Mouse (Mus musculus) MEL (cell line): ENCODE data around the gene Shisa4. TPM values are rescaled to one million over a fixed set of nuclear protein-coding genes. Genes with fewer than 3 reads are reported as not detected.
"Not testable (repeated sequence)": the region's sequence is repeated elsewhere in the genome, so short reads cannot be mapped to it uniquely, and the experiment has no call there.

ENCODE experiments used
- DNase-seq: peaks from one replicate; pipeline ENCODE4 v3.0.0; 2011; ENCODE audit warnings: low read depth, low spot score
- H3K27ac ChIP-seq: 2 replicates; pipeline ENCODE4 v1.5.1; 2012; ENCODE audit warnings: low read depth, mild to moderate bottlenecking, control low read depth, low read length, moderate library complexity; ENCODE audit not compliant: control insufficient read depth
- H3K27me3 ChIP-seq, 2 experiments: fragments of 150-350 bp in 1 of 2; sonication (generic) in 1 of 2; 2 replicates each; pipeline ENCODE4 v1.6.1; 2012; ENCODE audit warnings: low read length in 2 of 2, mild to moderate bottlenecking in 2 of 2, improper control_type of control experiment in 1 of 2, moderate library complexity in 1 of 2; ENCODE audit not compliant: insufficient read depth in 2 of 2, control insufficient read depth in 1 of 2
- H3K36me3 ChIP-seq, 2 experiments: 2 replicates each; pipeline ENCODE4 v1.6.1; 2012 to 2014; ENCODE audit warnings: low read length in 2 of 2, improper control_type of control experiment in 1 of 2, inconsistent platforms in 1 of 2, mild to moderate bottlenecking in 1 of 2; ENCODE audit not compliant: insufficient read depth in 2 of 2, control insufficient read depth in 1 of 2
- H3K4me1 ChIP-seq, 2 experiments: fragments of 150-350 bp in 1 of 2; sonication (generic) in 1 of 2; 2 replicates each; pipeline ENCODE4 v1.6.1; 2012; ENCODE audit warnings: low read length in 2 of 2, improper control_type of control experiment in 1 of 2, mild to moderate bottlenecking in 1 of 2; ENCODE audit not compliant: insufficient read depth in 2 of 2, control insufficient read depth in 1 of 2
- H3K4me3 ChIP-seq, 2 experiments: fragments of 150-350 bp in 1 of 2; sonication (generic) in 1 of 2; 2 replicates each; pipeline ENCODE4 v1.5.1; 2012; ENCODE audit warnings: low read depth in 2 of 2, low read length in 2 of 2, mild to moderate bottlenecking in 2 of 2, moderate library complexity in 2 of 2, control low read depth in 1 of 2, improper control_type of control experiment in 1 of 2; ENCODE audit not compliant: control insufficient read depth in 1 of 2, insufficient read depth in 1 of 2
- H3K79me2 ChIP-seq: 2 replicates; pipeline ENCODE4 v1.6.1; 2012; ENCODE audit warnings: mild to moderate bottlenecking, low read length, moderate library complexity; ENCODE audit not compliant: control insufficient read depth, poor library complexity, insufficient read depth
- H3K9ac ChIP-seq: 2 replicates; pipeline ENCODE4 v1.6.1; 2012; ENCODE audit warnings: low read depth, mild to moderate bottlenecking, control low read depth, low read length, moderate library complexity; ENCODE audit not compliant: control insufficient read depth, poor library complexity, severe bottlenecking
- H3K9me3 ChIP-seq: fragments of 150-350 bp; sonication (generic); replicated peaks from 2 replicates; pipeline ENCODE4 v1.6.1; 2012; ENCODE audit warnings: mild to moderate bottlenecking, low read length, improper control_type of control experiment, moderate library complexity; ENCODE audit not compliant: insufficient read depth
- CTCF ChIP-seq, 3 experiments: IDR thresholded peaks in 2 of 3; conservative IDR thresholded peaks in 1 of 3; 2 replicates each; pipeline ENCODE4 v1.5.1; 2011 to 2012; ENCODE audit warnings: low read length in 3 of 3, low read depth in 2 of 3, mild to moderate bottlenecking in 2 of 3, improper control_type of control experiment in 1 of 3, inconsistent platforms in 1 of 3, mixed read lengths in 1 of 3, moderate library complexity in 1 of 3; ENCODE audit not compliant: control insufficient read depth in 1 of 3, insufficient read depth in 1 of 3, poor library complexity in 1 of 3, severe bottlenecking in 1 of 3
- ELF1 ChIP-seq: IDR thresholded peaks from 2 replicates; pipeline ENCODE4 v1.6.1; 2014; ENCODE audit warnings: low read depth, mild to moderate bottlenecking, inconsistent platforms, low read length, improper control_type of control experiment, moderate library complexity
- MAX ChIP-seq: IDR thresholded peaks from 2 replicates; pipeline ENCODE4 v1.6.1; 2011; ENCODE audit warnings: low read length, improper control_type of control experiment
- MAZ ChIP-seq: IDR thresholded peaks from 2 replicates; pipeline ENCODE4 v1.6.1; 2012; ENCODE audit warnings: low read depth, mild to moderate bottlenecking, inconsistent platforms, low read length, improper control_type of control experiment
- POLR2A ChIP-seq, 2 experiments: IDR thresholded peaks; 2 replicates each; pipeline ENCODE4 v1.6.1; 2011 to 2012; ENCODE audit warnings: low read length in 2 of 2, mild to moderate bottlenecking in 2 of 2, control low read depth in 1 of 2, improper control_type of control experiment in 1 of 2, low read depth in 1 of 2, moderate library complexity in 1 of 2; ENCODE audit not compliant: control insufficient read depth in 1 of 2, insufficient read depth in 1 of 2, poor library complexity in 1 of 2
- POLR2AphosphoS2 ChIP-seq: IDR thresholded peaks from 2 replicates; pipeline ENCODE4 v1.6.1; 2011; ENCODE audit warnings: low read length, improper control_type of control experiment
- RAD21 ChIP-seq: IDR thresholded peaks from 2 replicates; pipeline ENCODE4 v1.6.1; 2011; ENCODE audit warnings: mild to moderate bottlenecking, low read depth, low read length, improper control_type of control experiment
- RCOR1 ChIP-seq: IDR thresholded peaks from 2 replicates; pipeline ENCODE4 v1.6.1; 2012; ENCODE audit warnings: low read depth, mild to moderate bottlenecking, inconsistent platforms, low read length, improper control_type of control experiment
- SIN3A ChIP-seq: IDR thresholded peaks from 2 replicates; pipeline ENCODE4 v1.6.1; 2012; ENCODE audit warnings: low read length, improper control_type of control experiment, inconsistent platforms
- UBTF ChIP-seq: IDR thresholded peaks from 2 replicates; pipeline ENCODE4 v1.6.1; 2012; ENCODE audit warnings: low read depth, mild to moderate bottlenecking, inconsistent platforms, low read length, improper control_type of control experiment, moderate library complexity, borderline replicate concordance; ENCODE audit not compliant: insufficient read depth
- USF1 ChIP-seq: IDR thresholded peaks from 2 replicates; pipeline ENCODE4 v1.6.1; 2014; ENCODE audit warnings: low read depth, mild to moderate bottlenecking, inconsistent platforms, low read length, improper control_type of control experiment, moderate library complexity
- ZKSCAN1 ChIP-seq: IDR thresholded peaks from 2 replicates; pipeline ENCODE4 v1.6.1; 2012; ENCODE audit warnings: low read depth, mild to moderate bottlenecking, inconsistent platforms, low read length, improper control_type of control experiment, moderate library complexity
- polyA plus RNA-seq, 2 experiments: library from polyadenylated mRNA; stranded (reverse) in 1 of 2; unstranded in 1 of 2; fragments of >175 nt in 1 of 2; fragments of >200 nt in 1 of 2; gene quantifications; 2 replicates each; pipeline versions ENCODE4 v1.2.1 to v1.2.4; 2012; ENCODE audit warnings: low replicate concordance in 2 of 2, low read depth in 1 of 2; ENCODE audit not compliant: insufficient read length in 2 of 2, insufficient read depth in 1 of 2, missing spikeins in 1 of 2
- total RNA-seq: library from RNA; depleted of rRNA; stranded (reverse); fragments of 300-350 nt; gene quantifications from 2 replicates; pipeline ENCODE4 v1.2.3, GENCODE M21; 2012

Gene Shisa4
- total and polyA plus RNA-seq, 3 experiments: not detected

DNA sequence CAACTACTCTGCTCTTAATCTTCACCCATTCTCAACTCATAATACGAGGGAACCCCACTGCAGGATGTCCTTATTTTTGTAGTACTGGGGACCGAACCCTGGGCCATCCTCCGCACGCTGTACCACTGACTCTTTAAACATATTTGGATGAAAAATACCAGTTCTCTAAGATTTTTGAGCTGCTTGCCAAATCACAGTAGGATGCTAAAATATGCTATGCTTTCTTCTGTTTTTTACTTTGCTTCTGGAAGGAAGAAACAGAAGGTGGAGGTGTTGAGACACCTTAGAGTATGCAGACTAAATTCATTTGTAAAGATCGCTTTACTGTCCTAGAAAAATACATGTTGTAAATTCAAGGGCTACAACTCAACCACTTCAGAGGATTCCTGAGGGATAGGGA, 9.1 kb upstream of the Shisa4 start:
- TF ChIP-seq RCOR1: no peak
- peaks cover 0 to 13% of the 10 kb centered on the region in 2 experiments; a peak in 2 of 4 replicates for H3K36me3 ChIP-seq
- no peaks in the 10 kb centered on the region for H3K79me2 ChIP-seq
- H3K4me1 ChIP-seq: no peaks in the 10 kb centered on the region
- H3K27ac ChIP-seq: no peak overlapping the region
- H3K9me3 ChIP-seq: no peaks in the 10 kb centered on the region
- H3K4me3 ChIP-seq: no peak overlapping the region
- H3K27me3 ChIP-seq: no peaks in the 10 kb centered on the region
- DNase-seq: no peak
- no peak overlapping the region for H3K9ac ChIP-seq

DNA sequence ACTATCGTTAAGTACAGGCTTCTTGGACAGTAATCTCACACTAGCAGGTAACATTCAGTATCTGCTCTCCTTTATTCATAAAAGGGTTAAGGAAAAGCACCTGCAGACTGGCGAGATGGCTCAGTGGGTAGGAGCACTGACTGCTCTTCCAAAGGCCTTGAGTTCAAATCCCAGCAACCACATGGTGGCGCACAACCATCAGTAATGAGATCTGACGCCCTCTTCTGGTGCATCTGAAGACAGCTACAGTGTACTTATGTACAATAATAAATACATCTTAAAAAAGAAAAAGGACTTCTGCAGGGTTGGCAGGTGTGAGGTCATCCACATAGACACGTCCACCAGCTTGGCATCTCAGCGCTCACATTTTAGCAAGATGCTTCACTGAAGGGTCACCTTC, 6.5 kb upstream of the Shisa4 start:
- not testable (repeated sequence) for H3K27me3 ChIP-seq, H3K36me3 ChIP-seq, H3K9ac ChIP-seq, H3K79me2 ChIP-seq, H3K4me1 ChIP-seq, H3K9me3 ChIP-seq, DNase-seq, H3K4me3 ChIP-seq, H3K27ac ChIP-seq
- peak in 1 of 3 experiments; percentile 7; a peak in 1 of 6 replicates for TF ChIP-seq CTCF (IDR thresholded peaks at IDR 0.05 in 2 of 3, conservative IDR thresholded peaks at IDR 0.05 in 1 of 3; ENCODE audit: control insufficient read depth in 1 of 3, insufficient read depth in 1 of 3, low read depth in 2 of 3, low read length in 3 of 3, poor library complexity in 1 of 3, severe bottlenecking in 1 of 3)

DNA sequence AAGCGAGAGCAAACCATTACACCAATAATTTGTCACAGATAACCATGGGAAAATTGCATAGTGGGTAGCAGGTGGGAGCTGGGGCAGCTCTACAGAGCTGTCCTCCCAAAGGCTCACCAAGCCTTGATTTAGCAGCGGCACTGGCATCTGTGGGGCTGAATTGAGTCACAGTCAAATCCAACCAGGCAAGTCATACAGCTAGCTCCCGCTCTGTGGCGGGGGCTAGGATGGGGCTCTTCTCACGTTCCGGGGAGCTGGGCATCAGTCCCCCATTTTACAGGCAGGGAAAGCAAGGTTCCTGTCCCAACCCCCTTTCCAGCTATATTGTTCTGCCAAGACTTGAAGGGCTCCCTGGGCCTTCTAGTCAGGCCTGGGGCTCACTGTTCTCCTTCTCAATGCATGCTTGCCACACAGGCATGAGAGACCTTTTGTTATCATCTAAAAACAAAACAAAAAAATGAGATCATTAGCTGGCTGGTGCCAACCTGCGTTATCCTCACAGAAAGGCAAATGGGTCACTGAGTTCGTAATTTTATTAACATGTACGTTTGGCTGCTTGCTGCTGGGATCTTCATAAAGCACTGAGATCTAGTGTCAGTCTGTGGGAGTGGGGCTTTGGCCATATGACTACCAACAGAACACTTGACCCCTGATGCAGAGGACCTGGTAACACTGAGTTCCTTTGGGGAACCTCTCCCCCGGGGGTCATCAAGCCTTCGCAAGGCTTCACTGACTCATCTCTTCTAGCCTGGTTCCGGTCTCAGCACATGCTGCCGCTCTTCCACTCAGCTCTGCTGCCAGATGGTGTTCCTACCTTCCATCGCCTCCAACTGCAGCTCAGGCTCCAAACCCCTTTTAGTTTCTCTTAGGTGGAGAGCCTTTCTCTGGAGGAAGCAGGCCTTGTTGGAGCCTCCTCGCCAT, 5.3 kb upstream of the Shisa4 start:
- Histone ChIP-seq H3K27ac (no peak overlapping the region), H3K27me3 (no peaks in the 10 kb centered on the region), H3K36me3 (peaks cover 0 to 2% of the 10 kb centered on the region in 2 experiments; a peak in 1 of 4 replicates), H3K79me2 (no peaks in the 10 kb centered on the region), H3K4me1 (no peaks in the 10 kb centered on the region), H3K4me3 (no peak overlapping the region), H3K9me3 (no peaks in the 10 kb centered on the region), H3K9ac (no peak overlapping the region)
- no peak for DNase-seq
- TF ChIP-seq ELF1 (no peak), UBTF (no peak), MAZ (no peak), MAX (no peak), SIN3A (no peak), ZKSCAN1 (no peak), RAD21 (no peak), USF1 (no peak), POLR2A (IDR thresholded peaks at IDR 0.05; ENCODE audit: control insufficient read depth in 1 of 2, insufficient read depth in 1 of 2, low read depth in 1 of 2, low read length in 2 of 2, poor library complexity in 1 of 2) (no peak), POLR2AphosphoS2 (no peak)
